Mouse (Mus musculus) MEL (cell line): Measurements from ENCODE around the gene Celsr2. TPM values are rescaled to one million over a fixed set of nuclear protein-coding genes. Genes with fewer than 3 reads are reported as not detected.

Experiments
- DNase-seq: peaks from one replicate; pipeline ENCODE4 v3.0.0; 2011; ENCODE audit warnings: low read depth, low spot score
- H3K27ac ChIP-seq: 2 replicates; pipeline ENCODE4 v1.5.1; 2012; ENCODE audit warnings: low read depth, mild to moderate bottlenecking, control low read depth, low read length, moderate library complexity; ENCODE audit not compliant: control insufficient read depth
- H3K27me3 ChIP-seq, 2 experiments: fragments of 150-350 bp in 1 of 2; sonication (generic) in 1 of 2; 2 replicates each; pipeline ENCODE4 v1.6.1; 2012; ENCODE audit warnings: low read length in 2 of 2, mild to moderate bottlenecking in 2 of 2, improper control_type of control experiment in 1 of 2, moderate library complexity in 1 of 2; ENCODE audit not compliant: insufficient read depth in 2 of 2, control insufficient read depth in 1 of 2
- H3K36me3 ChIP-seq, 2 experiments: 2 replicates each; pipeline ENCODE4 v1.6.1; 2012 to 2014; ENCODE audit warnings: low read length in 2 of 2, improper control_type of control experiment in 1 of 2, inconsistent platforms in 1 of 2, mild to moderate bottlenecking in 1 of 2; ENCODE audit not compliant: insufficient read depth in 2 of 2, control insufficient read depth in 1 of 2
- H3K4me1 ChIP-seq, 2 experiments: fragments of 150-350 bp in 1 of 2; sonication (generic) in 1 of 2; 2 replicates each; pipeline ENCODE4 v1.6.1; 2012; ENCODE audit warnings: low read length in 2 of 2, improper control_type of control experiment in 1 of 2, mild to moderate bottlenecking in 1 of 2; ENCODE audit not compliant: insufficient read depth in 2 of 2, control insufficient read depth in 1 of 2
- H3K4me3 ChIP-seq, 2 experiments: fragments of 150-350 bp in 1 of 2; sonication (generic) in 1 of 2; 2 replicates each; pipeline ENCODE4 v1.5.1; 2012; ENCODE audit warnings: low read depth in 2 of 2, low read length in 2 of 2, mild to moderate bottlenecking in 2 of 2, moderate library complexity in 2 of 2, control low read depth in 1 of 2, improper control_type of control experiment in 1 of 2; ENCODE audit not compliant: control insufficient read depth in 1 of 2, insufficient read depth in 1 of 2
- H3K79me2 ChIP-seq: 2 replicates; pipeline ENCODE4 v1.6.1; 2012; ENCODE audit warnings: mild to moderate bottlenecking, low read length, moderate library complexity; ENCODE audit not compliant: control insufficient read depth, poor library complexity, insufficient read depth
- H3K9ac ChIP-seq: 2 replicates; pipeline ENCODE4 v1.6.1; 2012; ENCODE audit warnings: low read depth, mild to moderate bottlenecking, control low read depth, low read length, moderate library complexity; ENCODE audit not compliant: control insufficient read depth, poor library complexity, severe bottlenecking
- H3K9me3 ChIP-seq: fragments of 150-350 bp; sonication (generic); replicated peaks from 2 replicates; pipeline ENCODE4 v1.6.1; 2012; ENCODE audit warnings: mild to moderate bottlenecking, low read length, improper control_type of control experiment, moderate library complexity; ENCODE audit not compliant: insufficient read depth
- CHD2 ChIP-seq: IDR thresholded peaks from 2 replicates; pipeline ENCODE4 v1.6.1; 2011; ENCODE audit warnings: low read length, improper control_type of control experiment
- CTCF ChIP-seq, 3 experiments: IDR thresholded peaks in 2 of 3; conservative IDR thresholded peaks in 1 of 3; 2 replicates each; pipeline ENCODE4 v1.5.1; 2011 to 2012; ENCODE audit warnings: low read length in 3 of 3, low read depth in 2 of 3, mild to moderate bottlenecking in 2 of 3, improper control_type of control experiment in 1 of 3, inconsistent platforms in 1 of 3, mixed read lengths in 1 of 3, moderate library complexity in 1 of 3; ENCODE audit not compliant: control insufficient read depth in 1 of 3, insufficient read depth in 1 of 3, poor library complexity in 1 of 3, severe bottlenecking in 1 of 3
- ELF1 ChIP-seq: IDR thresholded peaks from 2 replicates; pipeline ENCODE4 v1.6.1; 2014; ENCODE audit warnings: low read depth, mild to moderate bottlenecking, inconsistent platforms, low read length, improper control_type of control experiment, moderate library complexity
- EP300 ChIP-seq, 2 experiments: IDR thresholded peaks; 2 replicates each; pipeline ENCODE4 v1.6.1; 2011; ENCODE audit warnings: improper control_type of control experiment in 2 of 2, low read length in 2 of 2, low read depth in 1 of 2, mild to moderate bottlenecking in 1 of 2
- ETS1 ChIP-seq: IDR thresholded peaks from 2 replicates; pipeline ENCODE4 v1.6.1; 2012; ENCODE audit warnings: low read depth, mild to moderate bottlenecking, inconsistent platforms, low read length, improper control_type of control experiment, moderate library complexity
- HCFC1 ChIP-seq: IDR thresholded peaks from 2 replicates; pipeline ENCODE4 v1.6.1; 2012; ENCODE audit warnings: low read depth, mild to moderate bottlenecking, inconsistent platforms, low read length, improper control_type of control experiment, moderate library complexity
- MAFK ChIP-seq: IDR thresholded peaks from 2 replicates; pipeline ENCODE4 v1.6.1; 2011; ENCODE audit warnings: low read depth, mild to moderate bottlenecking, low read length, improper control_type of control experiment, borderline replicate concordance
- MAZ ChIP-seq: IDR thresholded peaks from 2 replicates; pipeline ENCODE4 v1.6.1; 2012; ENCODE audit warnings: low read depth, mild to moderate bottlenecking, inconsistent platforms, low read length, improper control_type of control experiment
- MXI1 ChIP-seq: IDR thresholded peaks from 2 replicates; pipeline ENCODE4 v1.6.1; 2011; ENCODE audit warnings: mild to moderate bottlenecking, low read depth, low read length, improper control_type of control experiment
- NELFE ChIP-seq: IDR thresholded peaks from 2 replicates; pipeline ENCODE4 v1.6.1; 2011; ENCODE audit warnings: low read depth, low read length, improper control_type of control experiment
- NRF1 ChIP-seq: IDR thresholded peaks from 2 replicates; pipeline ENCODE4 v1.6.1; 2014; ENCODE audit warnings: low read depth, mild to moderate bottlenecking, inconsistent platforms, low read length, improper control_type of control experiment, moderate library complexity; ENCODE audit not compliant: poor library complexity, insufficient read depth, severe bottlenecking
- POLR2AphosphoS2 ChIP-seq: IDR thresholded peaks from 2 replicates; pipeline ENCODE4 v1.6.1; 2011; ENCODE audit warnings: low read length, improper control_type of control experiment
- RCOR1 ChIP-seq: IDR thresholded peaks from 2 replicates; pipeline ENCODE4 v1.6.1; 2012; ENCODE audit warnings: low read depth, mild to moderate bottlenecking, inconsistent platforms, low read length, improper control_type of control experiment
- TAL1 ChIP-seq: IDR thresholded peaks from 2 replicates; pipeline ENCODE4 v1.6.1; 2012; ENCODE audit warnings: mild to moderate bottlenecking, inconsistent platforms, low read length, moderate library complexity, mixed read lengths
- TBP ChIP-seq: IDR thresholded peaks from 2 replicates; pipeline ENCODE4 v1.8.0; 2011; ENCODE audit warnings: low read depth, low read length, improper control_type of control experiment
- TCF12 ChIP-seq: IDR thresholded peaks from 2 replicates; pipeline ENCODE4 v1.6.1; 2014; ENCODE audit warnings: low read depth, mild to moderate bottlenecking, inconsistent platforms, low read length, improper control_type of control experiment, moderate library complexity
- UBTF ChIP-seq: IDR thresholded peaks from 2 replicates; pipeline ENCODE4 v1.6.1; 2012; ENCODE audit warnings: low read depth, mild to moderate bottlenecking, inconsistent platforms, low read length, improper control_type of control experiment, moderate library complexity, borderline replicate concordance; ENCODE audit not compliant: insufficient read depth
- USF1 ChIP-seq: IDR thresholded peaks from 2 replicates; pipeline ENCODE4 v1.6.1; 2014; ENCODE audit warnings: low read depth, mild to moderate bottlenecking, inconsistent platforms, low read length, improper control_type of control experiment, moderate library complexity
- ZC3H11A ChIP-seq: IDR thresholded peaks from 2 replicates; pipeline ENCODE4 v1.6.1; 2012; ENCODE audit warnings: low read depth, mild to moderate bottlenecking, inconsistent platforms, low read length, improper control_type of control experiment
- ZMIZ1 ChIP-seq: IDR thresholded peaks from 2 replicates; pipeline ENCODE4 v1.6.1; 2012; ENCODE audit warnings: low read depth, mild to moderate bottlenecking, inconsistent platforms, low read length, improper control_type of control experiment, moderate library complexity
- polyA plus RNA-seq, 2 experiments: library from polyadenylated mRNA; stranded (reverse) in 1 of 2; unstranded in 1 of 2; fragments of >175 nt in 1 of 2; fragments of >200 nt in 1 of 2; gene quantifications; 2 replicates each; pipeline versions ENCODE4 v1.2.1 to v1.2.4; 2012; ENCODE audit warnings: low replicate concordance in 2 of 2, low read depth in 1 of 2; ENCODE audit not compliant: insufficient read length in 2 of 2, insufficient read depth in 1 of 2, missing spikeins in 1 of 2
- total RNA-seq: library from RNA; depleted of rRNA; stranded (reverse); fragments of 300-350 nt; gene quantifications from 2 replicates; pipeline ENCODE4 v1.2.3, GENCODE M21; 2012

The Celsr2 gene
- total and polyA plus RNA-seq, 3 experiments, result 0.04 TPM; not detected in 2

- TF ChIP-seq HCFC1 (peak; percentile 71), CHD2 (no peak), TBP (peak; percentile 55; the same call in 1 of the 2 replicates)
- TF ChIP-seq, all 39 proteins: peak for 19
Measured at GRCm38 (mm10) chr3:108389111-108389545, 26.2 kb downstream of the Celsr2 start (continued).

GRCm38 (mm10) chr3:108386186-108386585, 29.2 kb downstream of the Celsr2 start:
- H3K36me3 ChIP-seq, result peaks cover 0 to 9% of the 10 kb centered on the region in 2 experiments; a peak in 2 of 4 replicates
- no peak overlapping the region for H3K9ac ChIP-seq
- no peak for DNase-seq
- peaks cover 4% of the 10 kb centered on the region; the same call in 1 of the 2 replicates for H3K79me2 ChIP-seq
- H3K4me3 ChIP-seq, result no peak overlapping the region
- H3K27me3 ChIP-seq, result no peaks in the 10 kb centered on the region
- no peaks in the 10 kb centered on the region for H3K9me3 ChIP-seq
- peaks cover 0 to 20% of the 10 kb centered on the region in 2 experiments; a peak in 3 of 4 replicates for H3K4me1 ChIP-seq
- no peak for TF ChIP-seq ZMIZ1
- no peak for TF ChIP-seq MAZ
- no peak overlapping the region for H3K27ac ChIP-seq

GRCm38 (mm10) chr3:108384425-108384824, 30.9 kb downstream of the Celsr2 start:
- TF ChIP-seq ELF1, result no peak
- TF ChIP-seq CTCF (IDR thresholded peaks at IDR 0.05 in 2 of 3, conservative IDR thresholded peaks at IDR 0.05 in 1 of 3; ENCODE audit: control insufficient read depth in 1 of 3, insufficient read depth in 1 of 3, low read depth in 2 of 3, low read length in 3 of 3, poor library complexity in 1 of 3, severe bottlenecking in 1 of 3), result no peak
- no peak for TF ChIP-seq USF1
- TF ChIP-seq ZMIZ1, result no peak
- no peak for TF ChIP-seq NRF1
- TF ChIP-seq NELFE, result no peak
- no peak for TF ChIP-seq TAL1
- no peak for TF ChIP-seq MXI1
- TF ChIP-seq ZC3H11A, result no peak
- TF ChIP-seq ETS1, result no peak
- no peak for TF ChIP-seq TCF12
- TF ChIP-seq RCOR1, result no peak
- TF ChIP-seq EP300 (IDR thresholded peaks at IDR 0.05; ENCODE audit: low read depth in 1 of 2, low read length in 2 of 2), result no peak
- no peak for TF ChIP-seq MAFK
- no peak for TF ChIP-seq MAZ
- no peak for TF ChIP-seq UBTF
- no peak for TF ChIP-seq POLR2AphosphoS2
- Histone ChIP-seq H3K9me3 (no peaks in the 10 kb centered on the region), H3K4me3 (peak overlapping the region; percentile 91 to 94), H3K27ac (no peak overlapping the region), H3K9ac (peak overlapping the region; percentile 75), H3K27me3 (no peaks in the 10 kb centered on the region), H3K4me1 (peaks cover 1 to 34% of the 10 kb centered on the region in 2 experiments), H3K36me3 (peaks cover 0 to 17% of the 10 kb centered on the region in 2 experiments; a peak in 2 of 4 replicates), H3K79me2 (peaks cover 4% of the 10 kb centered on the region; the same call in 1 of the 2 replicates)
- DNase-seq, result no peak
